Mouse (Mus musculus) right cerebral cortex, adult 18-20 months (tissue): ENCODE measurements around the gene Gata1.
A peak's percentile ranks its signal among the peaks of the same experiment; 100 is the strongest.
"Not testable (repeated sequence)": the region's sequence is repeated elsewhere in the genome, so short reads cannot be mapped to it uniquely, and the experiment has no call there.

Experiments used
- DNase-seq: peaks from one replicate; pipeline ENCODE4 v3.0.0; 2022; ENCODE audit warnings: mixed read lengths

Gata1 gene

GRCm38 (mm10) chrX:7963829-7964626 lies 13.8 kb downstream of the Gata1 start:
- no peak for DNase-seq

- no peak for DNase-seq
Observed at GRCm38 (mm10) chrX:7958868-7959267, 19.0 kb downstream of the Gata1 start.

- DNase-seq, result no peak
Observed at GRCm38 (mm10) chrX:7950091-7950490, 27.8 kb downstream of the Gata1 start.

GRCm38 (mm10) chrX:7947900-7948492 lies 29.9 kb downstream of the Gata1 start:
- DNase-seq, result peak; percentile 95

GRCm38 (mm10) chrX:7947108-7947899 lies 30.6 kb downstream of the Gata1 start, which contains the start of gene Hdac6:
Hdac6 (minus strand) TSS chrX:7947889.
- no peak for DNase-seq

GRCm38 (mm10) chrX:7945618-7946017 lies 32.3 kb downstream of the Gata1 start:
- no peak for DNase-seq

- DNase-seq, result no peak
Observed at GRCm38 (mm10) chrX:7937667-7938066, 40.2 kb downstream of the Gata1 start.

GRCm38 (mm10) chrX:7936874-7937273 lies 41.0 kb downstream of the Gata1 start:
- no peak for DNase-seq

- DNase-seq, result no peak
Observed at GRCm38 (mm10) chrX:7928270-7928790, 49.5 kb downstream of the Gata1 start, which contains the start of gene Eras. Eras (minus strand) TSS chrX:7928607.

GRCm38 (mm10) chrX:7927116-7927515 lies 50.8 kb downstream of the Gata1 start:
- DNase-seq, result no peak

GRCm38 (mm10) chrX:7926266-7926665 lies 51.6 kb downstream of the Gata1 start:
- DNase-seq, result no peak

GRCm38 (mm10) chrX:7922032-7922431 lies 55.8 kb downstream of the Gata1 start:
- peak; percentile 10 for DNase-seq

GRCm38 (mm10) chrX:7919601-7920383 lies 58.1 kb downstream of the Gata1 start, which contains the start of gene Pcsk1n:
Pcsk1n (plus strand) TSS chrX:7919822.
- DNase-seq, result peak; percentile 55

- not testable (repeated sequence) for DNase-seq
Observed at GRCm38 (mm10) chrX:7917960-7918359, 59.9 kb downstream of the Gata1 start.

GRCm38 (mm10) chrX:7915669-7916068 lies 62.2 kb downstream of the Gata1 start:
- DNase-seq, result not testable (repeated sequence)

- DNase-seq, result no peak
Observed at GRCm38 (mm10) chrX:7910473-7910872, 67.4 kb downstream of the Gata1 start.
